In the genomic region with DNA sequence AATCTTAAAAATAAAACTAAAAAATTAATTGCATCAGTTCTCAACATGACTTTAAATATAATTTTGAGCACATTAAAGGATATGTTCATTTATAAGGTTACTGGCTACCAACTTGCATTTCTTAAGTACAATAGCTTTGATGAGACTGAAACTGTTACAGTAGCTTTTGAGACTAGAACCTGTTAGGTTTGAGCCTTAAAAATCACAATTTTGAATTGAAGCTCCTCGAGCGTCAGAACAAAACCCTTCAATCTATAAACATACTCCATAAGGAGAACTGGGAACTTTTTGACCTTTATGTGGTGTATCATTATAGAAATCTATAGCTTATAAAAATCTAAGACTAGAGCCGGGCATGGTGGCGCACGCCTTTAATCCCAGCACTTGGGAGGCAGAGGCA, we compare ENCODE assay signal across 23 mouse cellular contexts.
"Had no signal": no experiment of that assay in that cellular context is flagged by ENCODE, and none has a peak within 500 bp of the region (broad histone marks: within the 10 kb centered on the region; RNA-seq: fewer than 3 reads in every experiment).

No protein-coding gene starts in this region.

- DNase-seq: gastrocnemius, adult 2 months; gastrocnemius, postnatal 10 days; gastrocnemius, postnatal 25 days; heart, adult 18-20 months; heart, postnatal 10 days; heart, postnatal 4 days; kidney, adult 18-20 months; kidney, adult 8-10 months; kidney, postnatal 10 days; kidney, postnatal 25 days; kidney, postnatal 4 days; liver had no signal

- H3K4me1 ChIP-seq: heart, embryonic 10.5 days; heart, embryonic 12.5 days; hindbrain, embryonic 10.5 days; hindbrain, embryonic 13.5 days; intestine, embryonic 15.5 days; limb, embryonic 10.5 days; limb, embryonic 12.5 days had no signal

- H3K36me3 ChIP-seq: heart, embryonic 10.5 days; heart, embryonic 12.5 days; hindbrain, embryonic 10.5 days; hindbrain, embryonic 13.5 days; intestine, embryonic 15.5 days; limb, embryonic 10.5 days; limb, embryonic 12.5 days had no signal

- H3K9ac ChIP-seq: heart, embryonic 12.5 days; hindbrain, embryonic 13.5 days; intestine, embryonic 15.5 days; limb, embryonic 12.5 days had no signal

- H3K9me3 ChIP-seq: heart, embryonic 10.5 days; intestine, embryonic 15.5 days; limb, embryonic 10.5 days had no signal

- H3K27ac ChIP-seq: gastrocnemius, adult 2 months; heart, embryonic 10.5 days; hindbrain, embryonic 10.5 days; hindbrain, embryonic 13.5 days; intestine, embryonic 15.5 days; layer of hippocampus, adult 2 months; left cerebral cortex, adult 2 months; limb, embryonic 10.5 days; limb, embryonic 12.5 days had no signal

- H3K27me3 ChIP-seq: heart, embryonic 12.5 days; hindbrain, embryonic 13.5 days; intestine, embryonic 15.5 days; limb, embryonic 12.5 days had no signal

- ATAC-seq: inflammation-experienced regulatory T-cells, adult 6 months; intestine, embryonic 15.5 days; intestine, postnatal 0 days had no signal

- H3K4me3 ChIP-seq: gastrocnemius, adult 2 months; heart, embryonic 10.5 days; heart, embryonic 12.5 days; hindbrain, embryonic 10.5 days; hindbrain, embryonic 13.5 days; intestine, embryonic 15.5 days; layer of hippocampus, adult 2 months; left cerebral cortex, adult 2 months; limb, embryonic 10.5 days; limb, embryonic 12.5 days had no signal

- H3K4me2 ChIP-seq: heart, embryonic 12.5 days; hindbrain, embryonic 13.5 days; intestine, embryonic 15.5 days; limb, embryonic 12.5 days had no signal
